Mouse (Mus musculus) stomach, embryonic 14.5 days (tissue): ENCODE results near the gene Vmn1r42. TPM values are rescaled to one million over a fixed set of nuclear protein-coding genes. Genes with fewer than 3 reads are reported as not detected.
"Not testable (repeated sequence)": the region's sequence is repeated elsewhere in the genome, so short reads cannot be mapped to it uniquely, and the experiment has no call there.

Experiments used
- ATAC-seq: fragments of 200-750 bp; cut with Nextera tagmentation; 2 replicates; pipeline ENCODE4 v1.8.0; 2017; ENCODE audit warnings: low read depth, moderate TSS enrichment; ENCODE audit not compliant: insufficient number of reproducible peaks, insufficient read depth, low FRiP score
- H3K27ac ChIP-seq: fragments of 300-500 bp; sonication (generic); 2 replicates; pipeline ENCODE4 v1.5.1; 2014; ENCODE audit warnings: mild to moderate bottlenecking, low read length, moderate library complexity, mixed read lengths
- H3K27me3 ChIP-seq: fragments of 300-500 bp; sonication (generic); 2 replicates; pipeline ENCODE4 v1.6.1; 2014; ENCODE audit warnings: low read length, control low read depth, mixed read lengths; ENCODE audit not compliant: control insufficient read depth, insufficient read depth
- H3K36me3 ChIP-seq: fragments of 300-500 bp; sonication (generic); 2 replicates; pipeline ENCODE4 v1.6.1; 2014; ENCODE audit warnings: mild to moderate bottlenecking, control low read depth, low read length, moderate library complexity, mixed read lengths; ENCODE audit not compliant: control insufficient read depth, insufficient read depth
- H3K4me1 ChIP-seq: fragments of 300-500 bp; sonication (generic); 2 replicates; pipeline ENCODE4 v1.6.1; 2014; ENCODE audit warnings: low read length, control low read depth, mixed read lengths; ENCODE audit not compliant: control insufficient read depth, insufficient read depth
- H3K4me2 ChIP-seq: fragments of 300-500 bp; sonication (generic); replicated peaks from 2 replicates; pipeline ENCODE4 v1.6.1; 2014; ENCODE audit warnings: low read depth, low read length, control low read depth
- H3K4me3 ChIP-seq: fragments of 300-500 bp; sonication (generic); 2 replicates; pipeline ENCODE4 v1.5.1; 2014; ENCODE audit warnings: low read depth, low read length, control low read depth
- H3K9ac ChIP-seq: fragments of 300-500 bp; sonication (generic); replicated peaks from 2 replicates; pipeline ENCODE4 v1.6.1; 2014; ENCODE audit warnings: low read depth, mild to moderate bottlenecking, control low read depth, low read length, moderate library complexity, mixed read lengths
- H3K9me3 ChIP-seq: fragments of 300-500 bp; sonication (generic); 2 replicates; pipeline ENCODE4 v1.6.1; 2016; ENCODE audit warnings: low read depth, low read length, control low read depth; ENCODE audit not compliant: control insufficient read depth
- WGBS: fragments of 180-500 bp; shearing (Covaris S2); extraction: QIAGEN DNeasy Blood & Tissue Kit; methylation state at CpG from one replicate; pipeline ENCODE4 v1.1.7; 2014; 5-methylcytosine and 5-hydroxymethylcytosine counted together
- polyA plus RNA-seq: library from polyadenylated mRNA; unstranded; fragments of >200 nt; fragmentation: Nextera tagmentation; extraction: Ambion mirVana; gene quantifications from 2 replicates; pipeline ENCODE4 v1.2.1, GENCODE M21; 2014

Vmn1r42 gene
- not detected in 2 replicates for polyA plus RNA-seq

- H3K27ac ChIP-seq, H3K9me3 ChIP-seq, ATAC-seq, H3K36me3 ChIP-seq, H3K27me3 ChIP-seq, H3K4me2 ChIP-seq, H3K4me3 ChIP-seq, H3K4me1 ChIP-seq, H3K9ac ChIP-seq: not testable (repeated sequence)
- 64% methylated on average over 3 of the region's 3 CpGs for WGBS
Measured at GRCm38 (mm10) chr6:89876313-89876712, at the start of gene Vmn1r42, which contains the start of gene Vmn1r43. Gene Vmn1r42, minus strand, starts transcription at chr6:89876413. Gene Vmn1r43, minus strand, starts transcription at chr6:89876413.

- 53% methylated on average over 2 of the region's 2 CpGs for WGBS
- H3K4me1 ChIP-seq: no peaks in the 10 kb centered on the region
Measured at GRCm38 (mm10) chr6:89883812-89884211, 7.6 kb upstream of the Vmn1r42 start.

GRCm38 (mm10) chr6:89883360-89883759, 7.1 kb upstream of the Vmn1r42 start, which contains the start of gene Vmn1r44:
Gene Vmn1r44, plus strand, starts transcription at chr6:89883660.
- H3K4me3 ChIP-seq: no peak within 1 kb of the TSS
- H3K4me1 ChIP-seq: no peaks in the 10 kb centered on the region
- H3K9me3 ChIP-seq: no peaks in the 10 kb centered on the region
- WGBS: 89% methylated on average over 1 of the region's 1 CpGs
- H3K4me2 ChIP-seq: no peak within 1 kb of the TSS
- H3K36me3 ChIP-seq: no peaks in the 10 kb centered on the region
- no peak within 1 kb of the TSS for H3K27ac ChIP-seq
- H3K27me3 ChIP-seq: no peaks in the 10 kb centered on the region
- ATAC-seq: no peak
- H3K9ac ChIP-seq: no peak within 1 kb of the TSS

More at GRCm38 (mm10) chr6:89883812-89884211, 7.6 kb upstream of the Vmn1r42 start:
- Histone ChIP-seq H3K36me3 (no peaks in the 10 kb centered on the region), H3K27me3 (no peaks in the 10 kb centered on the region), H3K27ac (no peak overlapping the region), H3K9me3 (no peaks in the 10 kb centered on the region), H3K4me2 (no peak overlapping the region), H3K4me3 (no peak overlapping the region), H3K9ac (no peak overlapping the region)
- ATAC-seq: no peak

- H3K27ac ChIP-seq: no peak overlapping the region
- H3K36me3 ChIP-seq: no peaks in the 10 kb centered on the region
- H3K4me2 ChIP-seq: no peak overlapping the region
- ATAC-seq: no peak
- no peaks in the 10 kb centered on the region for H3K4me1 ChIP-seq
- no peak overlapping the region for H3K4me3 ChIP-seq
- no peak overlapping the region for H3K9ac ChIP-seq
- no peaks in the 10 kb centered on the region for H3K9me3 ChIP-seq
- H3K27me3 ChIP-seq: no peaks in the 10 kb centered on the region
Measured at GRCm38 (mm10) chr6:89880867-89881266, 4.7 kb upstream of the Vmn1r42 start.

GRCm38 (mm10) chr6:89876963-89877362, 750 bp upstream of the Vmn1r42 start:
- Histone ChIP-seq H3K4me1 (no peaks in the 10 kb centered on the region), H3K27ac (no peak overlapping the region), H3K4me2 (no peak overlapping the region), H3K4me3 (no peak overlapping the region), H3K36me3 (no peaks in the 10 kb centered on the region), H3K27me3 (no peaks in the 10 kb centered on the region), H3K9ac (no peak overlapping the region), H3K9me3 (no peaks in the 10 kb centered on the region)
- WGBS: 73% methylated on average over 2 of the region's 2 CpGs
- ATAC-seq: no peak

- no peaks in the 10 kb centered on the region for H3K27me3 ChIP-seq
- H3K4me3 ChIP-seq: no peak overlapping the region
- no peaks in the 10 kb centered on the region for H3K36me3 ChIP-seq
- H3K9me3 ChIP-seq: no peaks in the 10 kb centered on the region
- H3K27ac ChIP-seq: no peak overlapping the region
- H3K4me2 ChIP-seq: no peak overlapping the region
- ATAC-seq: no peak
- H3K9ac ChIP-seq: no peak overlapping the region
- WGBS: 93% methylated on average over 2 of the region's 2 CpGs
- H3K4me1 ChIP-seq: no peaks in the 10 kb centered on the region
Measured at GRCm38 (mm10) chr6:89867976-89868375, 8.2 kb downstream of the Vmn1r42 start.

GRCm38 (mm10) chr6:89867276-89867675, 8.9 kb downstream of the Vmn1r42 start:
- no peak overlapping the region for H3K4me3 ChIP-seq
- no peak for ATAC-seq
- WGBS: 93% methylated on average over 2 of the region's 2 CpGs

GRCm38 (mm10) chr6:89863792-89864191, 12.4 kb downstream of the Vmn1r42 start:
- Histone ChIP-seq H3K9me3 (0 out of 2 replicates have a peak, but pooled peaks cover 3% of the 10 kb centered on the region), H3K4me2 (no peak overlapping the region), H3K4me3 (no peak overlapping the region), H3K27ac (no peak overlapping the region), H3K9ac (no peak overlapping the region), H3K36me3 (no peaks in the 10 kb centered on the region), H3K4me1 (no peaks in the 10 kb centered on the region), H3K27me3 (no peaks in the 10 kb centered on the region)
- ATAC-seq: no peak
- 72% methylated on average over 4 of the region's 4 CpGs for WGBS

More at GRCm38 (mm10) chr6:89867276-89867675, 8.9 kb downstream of the Vmn1r42 start:
- Histone ChIP-seq H3K4me1 (no peaks in the 10 kb centered on the region), H3K27me3 (no peaks in the 10 kb centered on the region), H3K36me3 (no peaks in the 10 kb centered on the region), H3K9me3 (no peaks in the 10 kb centered on the region), H3K9ac (no peak overlapping the region), H3K27ac (no peak overlapping the region), H3K4me2 (no peak overlapping the region)

- WGBS: 55% methylated on average over 2 of the region's 2 CpGs
- Histone ChIP-seq H3K27ac (no peak overlapping the region), H3K9ac (no peak overlapping the region), H3K4me3 (no peak overlapping the region), H3K4me2 (no peak overlapping the region), H3K9me3 (0 out of 2 replicates have a peak, but pooled peaks cover 3% of the 10 kb centered on the region), H3K4me1 (no peaks in the 10 kb centered on the region), H3K27me3 (no peaks in the 10 kb centered on the region), H3K36me3 (no peaks in the 10 kb centered on the region)
- peak; percentile 37 for ATAC-seq
Measured at GRCm38 (mm10) chr6:89859839-89860238, 16.4 kb downstream of the Vmn1r42 start.
